Mouse (Mus musculus): Measurements from ENCODE around the gene Ppfibp2. TPM values are rescaled to one million over a fixed set of nuclear protein-coding genes. Genes with fewer than 3 reads are reported as not detected.

Gene Ppfibp2
- total RNA-seq, 2 experiments from 2014 or later: 0.66 to 3.6 TPM

DNA sequence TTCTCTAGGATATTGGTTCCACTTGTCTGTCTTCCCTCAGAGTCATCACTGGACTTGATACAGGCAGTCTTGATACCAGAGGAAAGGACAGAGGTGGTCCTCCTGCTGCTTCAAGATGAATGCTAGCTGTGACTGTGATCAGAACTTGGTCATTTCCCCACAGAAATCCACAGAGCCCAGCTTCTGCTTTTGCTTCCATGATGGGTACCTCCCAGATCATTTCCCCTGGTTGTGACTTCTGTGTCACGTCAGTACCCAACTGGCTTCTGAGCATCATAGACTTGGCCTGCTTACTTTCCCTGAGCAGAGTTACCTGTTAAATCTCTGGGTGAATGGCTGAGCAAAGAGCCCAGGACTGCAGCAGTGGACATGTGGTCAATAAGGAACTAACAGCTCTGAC, 12.8 kb downstream of the Ppfibp2 start:
- ATAC-seq (replicated peaks; ENCODE audit: low FRiP score, low TSS enrichment, poor library complexity, severe bottlenecking): no peak

DNA sequence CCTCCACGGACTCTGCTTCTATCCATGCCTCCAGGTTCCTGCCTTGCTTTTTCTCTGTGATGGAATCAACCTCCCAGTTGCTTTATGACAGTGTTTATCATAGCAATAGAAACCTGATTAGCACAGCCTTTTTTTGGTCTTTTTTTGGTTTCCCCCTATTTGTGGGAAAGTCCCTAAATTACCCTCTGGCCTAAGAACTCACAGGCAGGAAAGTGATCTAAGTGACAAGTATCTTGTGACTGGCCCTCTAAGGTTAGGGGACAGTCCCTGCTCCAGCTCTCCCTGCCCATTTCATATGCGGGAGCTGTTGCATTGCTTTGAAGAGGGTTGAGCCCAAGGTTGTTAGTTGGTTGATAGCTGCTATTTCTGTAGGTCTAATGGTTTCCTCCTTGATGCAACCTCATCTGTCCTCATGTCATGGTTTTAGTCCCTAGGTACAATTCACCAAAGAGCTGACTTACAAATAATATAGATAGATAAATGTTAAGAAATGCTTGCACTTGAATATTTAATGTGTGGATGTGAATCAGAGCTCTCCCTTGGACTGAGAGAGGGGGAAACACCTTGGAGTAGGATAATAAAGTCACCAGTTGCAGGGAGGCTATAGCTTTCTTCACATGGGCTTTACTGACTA, 14.7 kb downstream of the Ppfibp2 start:
- no peak for ATAC-seq (replicated peaks; ENCODE audit: low FRiP score, low TSS enrichment, poor library complexity, severe bottlenecking)

DNA sequence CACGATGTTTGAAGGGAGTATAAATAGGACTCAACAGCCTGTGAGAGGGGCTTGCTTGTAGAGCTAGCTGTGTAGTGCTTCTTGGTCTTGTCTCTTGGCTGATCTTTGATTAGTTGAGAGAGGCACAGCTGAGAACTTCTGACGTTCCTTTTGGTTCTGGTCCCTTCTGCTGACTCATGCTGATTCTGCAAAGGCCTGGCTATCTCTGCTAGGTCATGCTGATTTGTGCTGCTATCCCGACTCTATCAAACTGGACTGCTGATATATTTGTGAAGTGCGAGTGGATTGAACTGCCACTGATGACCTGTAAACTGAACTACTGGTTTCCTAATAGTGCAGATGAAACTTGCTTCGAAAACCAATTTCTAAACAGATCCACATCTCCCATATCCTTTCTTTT, 15.9 kb downstream of the Ppfibp2 start:
- no peak for ATAC-seq (replicated peaks; ENCODE audit: low FRiP score, low TSS enrichment, poor library complexity, severe bottlenecking)

DNA sequence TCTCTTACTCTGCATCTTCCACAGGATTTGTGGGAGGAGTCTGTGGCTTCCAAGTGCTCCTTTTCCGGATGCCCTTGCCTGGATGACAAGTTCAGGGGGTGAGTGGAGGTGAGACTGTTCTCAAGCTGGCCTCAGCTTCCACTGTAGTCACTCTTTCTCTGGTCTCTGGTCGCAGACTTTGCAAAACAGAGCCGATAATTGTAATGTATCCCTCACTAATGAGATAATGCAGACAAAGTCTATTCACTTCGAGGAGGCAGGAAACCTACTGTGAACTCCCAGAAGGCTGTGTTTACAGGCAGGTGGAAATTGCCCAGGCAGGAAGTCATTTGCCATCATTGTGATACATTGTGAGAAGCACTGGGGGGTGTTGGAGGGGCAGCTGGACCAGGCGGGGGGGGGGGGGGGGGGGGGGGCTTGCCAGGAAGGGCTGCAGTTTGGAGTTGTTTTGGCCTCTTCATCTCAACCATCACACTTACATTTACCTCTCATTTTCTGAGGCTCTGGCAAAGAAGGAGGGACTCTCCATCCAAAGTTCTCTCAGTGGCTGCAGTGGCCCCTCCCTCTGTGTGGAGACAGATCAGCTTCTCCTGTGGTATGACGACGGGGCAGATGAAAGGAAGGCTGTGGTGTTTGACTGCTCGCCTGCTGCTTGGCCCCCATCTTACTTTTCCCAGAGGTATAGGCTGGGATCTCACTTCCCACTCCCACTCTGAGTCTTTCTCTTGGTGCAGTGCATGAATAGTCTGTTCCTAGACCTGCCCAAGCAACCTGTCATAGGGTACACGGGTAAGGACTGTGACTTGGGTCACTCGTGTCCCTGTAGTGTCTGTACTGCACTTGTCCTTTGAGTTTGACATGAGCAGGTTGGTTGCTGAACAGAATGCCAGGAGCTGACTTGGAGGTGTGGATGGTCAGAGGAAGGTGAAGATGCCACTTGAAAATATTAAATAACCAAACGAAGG, 23.3 kb downstream of the Ppfibp2 start:
- no peak for ATAC-seq (replicated peaks; ENCODE audit: low FRiP score, low TSS enrichment, poor library complexity, severe bottlenecking)

DNA sequence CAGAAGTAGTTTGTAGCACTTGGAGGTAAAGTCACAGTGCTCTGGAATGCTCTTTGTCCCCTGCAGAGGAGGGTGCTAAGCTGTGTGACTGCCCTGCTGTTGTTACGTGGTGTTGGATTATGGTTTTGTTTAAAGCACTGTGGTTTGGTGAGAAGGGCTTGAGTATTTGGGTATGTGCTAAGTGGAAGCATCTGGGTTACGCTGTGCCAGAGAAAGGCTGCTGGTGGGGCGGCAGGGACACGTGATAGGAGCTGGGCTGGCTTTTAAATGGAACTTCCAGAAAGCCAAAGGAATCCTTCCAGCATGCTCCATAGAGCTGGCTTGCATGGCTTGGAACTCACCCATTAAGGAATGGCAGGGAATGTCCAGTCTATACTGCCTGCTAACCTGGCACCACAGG, 24.2 kb downstream of the Ppfibp2 start:
- ATAC-seq (replicated peaks; ENCODE audit: low FRiP score, low TSS enrichment, poor library complexity, severe bottlenecking): no peak

DNA sequence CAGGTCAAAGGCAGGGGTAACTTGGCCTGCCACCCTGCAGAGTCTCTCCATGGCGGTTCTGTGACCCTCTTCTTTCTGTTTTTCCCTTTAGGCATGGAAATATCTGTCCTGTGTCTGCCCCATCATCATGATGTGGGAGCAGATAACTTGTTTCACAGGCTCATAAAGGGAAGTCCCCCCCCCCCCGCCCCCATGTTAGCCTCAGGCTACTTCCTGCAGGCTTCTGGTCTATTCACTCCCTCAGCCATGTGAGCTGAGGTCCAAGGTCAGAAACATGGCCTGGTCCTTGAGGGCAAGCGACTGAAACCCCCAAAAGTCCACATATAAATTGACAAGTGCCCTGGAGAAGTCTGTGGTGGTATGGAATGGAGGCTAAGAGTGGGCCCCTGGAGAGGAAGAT, 25.1 kb downstream of the Ppfibp2 start:
- ATAC-seq (replicated peaks; ENCODE audit: low FRiP score, low TSS enrichment, poor library complexity, severe bottlenecking): no peak

DNA sequence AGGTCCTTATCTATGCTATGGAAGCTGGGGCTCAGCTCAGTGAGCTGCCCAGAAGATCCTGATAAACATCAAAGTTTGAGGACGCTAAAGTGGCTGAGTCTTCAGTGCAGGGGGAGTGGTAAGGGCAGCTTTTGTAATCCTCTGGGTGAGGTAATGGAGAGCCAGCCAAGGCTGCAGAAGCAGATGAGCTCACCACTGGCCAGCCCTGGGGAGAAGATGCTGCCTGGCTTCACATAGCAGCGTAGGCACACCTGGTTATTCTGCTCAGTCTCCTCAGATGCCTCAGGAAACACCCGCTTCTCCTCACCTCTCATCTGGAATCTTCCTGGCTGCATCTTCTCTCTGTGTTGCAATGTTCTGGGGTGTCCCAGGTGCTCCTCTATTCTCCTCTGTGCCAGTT, 29.4 kb downstream of the Ppfibp2 start:
- no peak for ATAC-seq (replicated peaks; ENCODE audit: low FRiP score, low TSS enrichment, poor library complexity, severe bottlenecking)

DNA sequence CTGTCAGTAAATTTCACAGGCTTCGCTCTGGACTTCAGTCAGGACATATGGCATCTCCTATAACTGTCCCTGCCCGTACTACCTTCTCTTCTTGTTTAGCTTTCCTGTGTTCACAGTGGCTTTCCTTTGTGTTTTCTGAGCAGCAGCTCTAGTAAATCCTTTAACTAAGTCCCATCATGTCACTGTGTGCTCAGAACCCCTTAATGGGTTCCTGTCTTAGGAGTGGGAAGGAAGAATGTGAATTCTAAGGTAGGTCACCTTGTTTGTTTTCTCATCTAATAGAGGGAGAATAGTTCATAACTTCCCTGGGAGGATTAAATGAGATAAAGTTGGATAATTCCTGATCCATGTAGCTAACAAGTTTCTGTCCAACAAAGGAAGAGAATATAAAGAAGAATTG, 30.1 kb downstream of the Ppfibp2 start, which contains the start of gene 5330417H12Rik:
Gene 5330417H12Rik, minus strand, starts transcription at position 101 of the 400 bp plus-strand sequence.
- no peak for ATAC-seq (replicated peaks; ENCODE audit: low FRiP score, low TSS enrichment, poor library complexity, severe bottlenecking)

DNA sequence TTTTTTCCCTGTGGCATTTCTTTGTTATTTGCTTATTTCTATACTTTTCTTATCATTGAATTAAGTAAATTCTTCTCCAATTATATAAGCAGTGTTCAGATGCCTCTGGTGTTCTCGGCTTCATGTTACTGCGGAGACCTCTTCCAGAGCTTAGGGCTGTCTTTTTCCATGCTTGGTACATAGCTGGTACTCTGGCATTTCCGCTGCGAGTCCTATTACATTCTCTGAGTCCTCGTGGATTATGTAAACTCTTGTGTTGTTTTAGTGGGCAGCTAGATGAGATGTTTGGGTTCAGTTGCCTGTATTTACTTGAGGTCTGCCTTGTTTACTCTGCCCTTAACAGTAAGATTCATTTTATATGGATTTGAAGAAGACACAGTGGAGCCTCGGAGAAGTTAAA, 30.8 kb downstream of the Ppfibp2 start:
- no peak for ATAC-seq (replicated peaks; ENCODE audit: low FRiP score, low TSS enrichment, poor library complexity, severe bottlenecking)

DNA sequence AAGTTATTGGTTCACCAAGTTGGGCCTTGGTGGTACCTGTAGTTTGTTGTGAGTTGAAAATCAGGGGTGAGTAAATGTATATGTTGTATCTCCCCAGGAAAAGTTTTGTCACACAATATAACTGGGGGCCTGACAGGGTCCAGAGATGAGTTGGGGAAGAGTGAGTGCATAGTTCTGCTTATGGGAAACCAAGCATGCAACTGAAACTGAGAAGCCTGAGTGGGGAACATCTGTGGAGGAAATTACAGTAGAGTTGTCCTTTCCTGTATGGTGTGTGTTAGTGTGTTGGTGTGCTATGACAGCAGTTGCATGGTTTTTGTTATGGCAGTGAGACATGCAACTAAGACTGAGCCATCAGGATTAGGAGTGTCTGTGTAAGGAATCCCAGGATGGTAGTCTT, 33.4 kb downstream of the Ppfibp2 start:
- ATAC-seq (replicated peaks; ENCODE audit: low FRiP score, low TSS enrichment, poor library complexity, severe bottlenecking): no peak

DNA sequence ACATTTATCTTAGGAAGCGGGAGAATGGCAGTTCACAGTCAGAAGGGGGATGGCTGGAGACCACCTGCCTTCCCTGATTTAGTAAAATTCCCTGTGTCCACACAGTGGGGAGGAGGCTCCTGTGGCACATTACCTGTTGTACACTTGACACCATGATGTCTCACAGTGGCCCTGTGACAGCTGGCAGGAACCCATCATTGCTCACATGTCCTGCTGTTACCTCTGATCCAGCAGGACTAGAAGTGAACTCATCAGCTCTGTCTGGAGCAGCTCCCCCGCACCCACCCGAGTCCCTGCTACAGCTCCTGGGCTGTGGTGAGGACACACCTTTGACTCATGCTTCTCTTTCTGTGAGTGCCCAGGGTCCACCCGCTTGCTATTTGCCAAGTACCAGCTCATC, 38.2 kb downstream of the Ppfibp2 start:
- ATAC-seq (replicated peaks; ENCODE audit: low FRiP score, low TSS enrichment, poor library complexity, severe bottlenecking): no peak

DNA sequence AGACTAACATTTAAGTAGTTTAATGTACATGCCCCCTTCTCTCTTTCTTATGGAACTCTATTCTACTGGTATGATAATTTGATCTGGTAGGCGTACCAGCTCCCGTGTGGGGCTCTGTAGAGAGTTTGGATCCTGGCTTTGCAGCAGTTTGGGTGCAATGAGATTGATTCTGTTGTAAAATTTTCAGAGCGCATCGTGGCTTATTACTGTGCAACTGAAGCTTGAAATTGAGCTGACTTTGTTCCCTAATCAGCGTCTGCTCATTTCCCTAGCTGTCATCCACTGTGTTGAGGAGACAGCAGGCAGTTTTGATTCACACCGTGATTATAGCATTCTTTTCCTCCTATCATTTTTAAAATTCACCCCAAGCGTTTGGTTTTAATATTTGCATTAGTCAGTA, 42.4 kb downstream of the Ppfibp2 start:
- ATAC-seq (replicated peaks; ENCODE audit: low FRiP score, low TSS enrichment, poor library complexity, severe bottlenecking): no peak

DNA sequence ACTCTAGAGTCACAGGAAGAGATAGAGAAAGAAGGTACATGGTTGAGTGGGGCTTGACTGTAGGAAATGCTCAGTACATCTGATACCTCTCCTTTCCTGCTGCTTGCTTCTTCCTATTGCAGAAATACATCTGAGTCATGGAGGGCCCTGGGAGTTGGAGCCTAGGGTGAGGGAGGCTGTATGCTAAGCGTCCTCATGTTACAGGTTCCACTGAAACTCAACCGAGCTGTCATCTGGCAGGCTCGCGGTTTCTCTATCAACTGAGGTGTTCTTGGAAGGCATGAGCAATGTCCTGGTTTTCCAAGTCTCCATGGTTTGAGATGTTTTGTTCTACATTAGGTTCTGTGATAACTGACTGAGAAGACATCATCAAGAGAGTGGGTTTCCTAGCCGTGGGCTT, 43.0 kb downstream of the Ppfibp2 start:
- no peak for ATAC-seq (replicated peaks; ENCODE audit: low FRiP score, low TSS enrichment, poor library complexity, severe bottlenecking)

DNA sequence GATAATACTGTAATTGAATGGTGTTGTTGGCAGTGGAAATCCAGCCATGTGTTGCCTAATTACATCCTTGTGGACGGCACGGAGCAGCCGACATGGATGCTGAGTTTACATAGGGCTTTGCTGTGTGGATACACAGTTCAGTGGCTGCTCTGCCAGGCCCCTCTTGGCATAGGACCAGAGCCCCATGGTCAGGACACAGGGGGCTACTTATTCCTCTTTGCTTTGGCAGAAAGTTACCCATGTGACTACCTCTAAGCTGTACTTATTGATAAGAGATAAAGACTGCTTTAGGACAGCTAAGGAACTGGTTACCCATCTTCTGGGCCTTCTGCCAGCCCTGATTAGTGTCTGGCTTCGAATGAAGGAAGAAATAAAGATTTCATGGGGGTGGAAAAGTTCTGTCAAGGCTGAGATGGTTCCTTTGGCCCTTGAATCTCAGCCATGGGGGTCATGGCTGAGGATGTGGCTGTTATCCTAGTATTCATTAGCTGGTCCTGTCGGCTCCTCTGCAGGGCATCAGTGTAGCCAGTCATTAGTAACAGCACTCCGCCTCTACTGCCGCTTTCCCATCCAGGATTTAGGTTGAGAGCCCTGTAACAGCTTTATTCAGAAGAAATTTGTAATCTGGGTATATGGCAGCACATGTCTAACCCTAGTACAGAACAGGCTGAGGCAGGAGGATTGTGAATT, 47.7 kb downstream of the Ppfibp2 start:
- ATAC-seq (replicated peaks; ENCODE audit: low FRiP score, low TSS enrichment, poor library complexity, severe bottlenecking): peak; percentile 24; the same call in 1 of the 2 replicates

DNA sequence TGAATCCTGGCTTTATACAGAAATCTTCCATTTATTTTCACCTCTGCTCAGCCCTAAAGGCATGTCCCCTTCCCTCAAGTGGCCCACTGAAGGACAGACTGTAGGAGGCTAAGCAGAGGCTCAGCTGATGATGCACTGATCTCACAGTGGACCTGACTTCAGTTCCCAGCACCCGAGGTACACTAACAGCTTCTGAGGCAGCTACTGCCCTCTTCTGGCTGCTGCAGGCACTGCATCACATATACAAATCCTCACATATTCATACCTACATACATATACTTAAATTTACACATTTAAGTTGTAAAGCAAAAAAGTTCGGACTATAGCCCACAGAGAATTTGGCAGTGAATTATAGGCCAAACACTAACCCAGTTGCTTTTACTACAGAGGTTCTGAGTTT, 50.0 kb downstream of the Ppfibp2 start:
- no peak for ATAC-seq (replicated peaks; ENCODE audit: low FRiP score, low TSS enrichment, poor library complexity, severe bottlenecking)

DNA sequence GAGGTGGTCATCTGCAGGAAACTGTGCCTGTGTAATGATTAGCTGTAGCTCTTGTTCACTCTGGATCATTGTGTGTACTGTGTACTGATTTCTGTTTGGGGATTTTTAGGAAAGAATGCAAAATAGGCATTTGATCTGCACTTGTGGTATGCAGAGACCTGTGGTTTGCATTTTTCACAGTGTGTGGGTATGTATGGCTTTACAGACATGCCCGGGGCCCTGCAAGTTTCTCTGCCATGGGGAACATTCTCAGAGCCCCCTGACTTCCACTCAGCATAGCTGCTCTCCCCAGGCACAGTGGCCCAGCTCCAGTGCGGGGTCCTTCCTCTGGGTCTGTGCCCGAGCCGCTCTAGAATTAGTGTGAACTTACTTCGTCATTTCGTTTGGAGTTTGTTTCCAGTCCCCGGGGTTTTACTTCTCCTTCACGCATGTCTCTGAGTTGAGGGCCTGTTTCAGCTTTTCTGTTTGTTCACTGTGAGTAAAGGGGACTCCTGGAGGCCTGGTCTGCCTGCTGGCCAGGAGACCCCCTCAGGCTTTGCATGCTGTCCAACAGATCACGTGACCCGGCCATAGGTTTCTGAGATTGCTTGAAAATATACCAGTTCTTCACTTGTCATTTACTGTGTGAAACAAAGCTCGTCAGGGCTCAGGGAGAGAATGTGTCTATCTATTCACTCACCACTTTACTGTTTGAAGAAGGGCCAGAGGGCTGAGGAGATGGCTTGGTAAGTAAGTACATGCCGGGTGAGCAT, 54.1 kb downstream of the Ppfibp2 start:
- ATAC-seq (replicated peaks; ENCODE audit: low FRiP score, low TSS enrichment, poor library complexity, severe bottlenecking): no peak

DNA sequence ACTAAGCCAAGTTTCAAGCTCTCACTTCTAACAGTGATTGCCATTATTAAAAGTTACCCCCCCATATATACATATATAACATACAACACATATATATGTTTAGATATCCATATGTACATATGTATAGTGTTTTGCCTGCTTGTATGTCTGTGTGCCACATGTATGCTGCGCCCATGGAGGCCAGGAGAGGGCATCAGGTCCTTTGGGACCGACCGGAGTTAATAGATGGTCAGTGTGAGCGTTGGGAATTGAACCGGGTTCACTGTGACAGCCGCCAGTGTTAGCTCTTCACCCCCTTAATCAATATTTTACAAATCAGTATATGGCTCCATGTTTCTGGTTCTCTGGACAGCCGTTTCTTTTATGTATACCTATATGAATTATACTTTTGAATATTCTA, 55.0 kb downstream of the Ppfibp2 start:
- ATAC-seq (replicated peaks; ENCODE audit: low FRiP score, low TSS enrichment, poor library complexity, severe bottlenecking): no peak

DNA sequence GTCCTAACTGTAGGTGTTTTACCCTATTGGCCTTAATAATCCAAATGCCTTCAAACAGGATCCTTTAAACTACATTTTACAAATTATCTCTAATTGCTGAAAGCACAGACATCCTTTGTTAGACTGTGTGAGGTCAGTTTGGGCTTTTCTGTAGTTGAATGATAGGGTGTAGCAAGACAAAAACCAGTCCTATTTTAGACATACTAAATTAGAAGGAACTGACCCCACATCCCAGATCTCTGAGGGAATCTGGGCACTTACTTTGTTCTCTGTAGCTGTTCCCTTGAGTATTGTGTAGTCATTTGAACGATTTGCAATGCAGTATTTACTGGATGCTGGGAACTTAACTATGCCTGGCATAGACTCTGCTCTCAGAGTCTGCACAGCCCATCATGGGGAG, 56.8 kb downstream of the Ppfibp2 start:
- ATAC-seq (replicated peaks; ENCODE audit: low FRiP score, low TSS enrichment, poor library complexity, severe bottlenecking): no peak

DNA sequence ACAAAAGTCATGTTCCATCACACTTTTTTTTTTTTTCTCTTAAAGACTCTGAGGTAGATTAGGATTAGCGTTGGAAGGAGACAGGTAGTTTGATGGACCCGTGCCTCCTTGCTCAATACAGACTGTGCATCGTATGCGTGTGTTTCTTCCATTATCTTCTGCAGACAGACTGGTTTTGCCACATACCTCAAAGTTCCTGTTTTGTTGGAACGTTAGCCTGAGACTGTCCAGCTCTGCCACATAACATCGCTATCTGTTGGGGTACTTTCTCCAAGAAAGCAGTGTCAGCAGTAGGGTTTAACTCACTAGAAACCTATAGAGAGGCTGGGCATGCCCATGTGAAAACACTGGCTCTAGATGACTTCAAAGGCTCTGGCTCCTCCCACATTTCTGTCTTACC, 61.4 kb downstream of the Ppfibp2 start:
- ATAC-seq (replicated peaks; ENCODE audit: low FRiP score, low TSS enrichment, poor library complexity, severe bottlenecking): peak; percentile 37
